20 mouse cellular contexts compared by ENCODE assay signal in the genomic region with DNA sequence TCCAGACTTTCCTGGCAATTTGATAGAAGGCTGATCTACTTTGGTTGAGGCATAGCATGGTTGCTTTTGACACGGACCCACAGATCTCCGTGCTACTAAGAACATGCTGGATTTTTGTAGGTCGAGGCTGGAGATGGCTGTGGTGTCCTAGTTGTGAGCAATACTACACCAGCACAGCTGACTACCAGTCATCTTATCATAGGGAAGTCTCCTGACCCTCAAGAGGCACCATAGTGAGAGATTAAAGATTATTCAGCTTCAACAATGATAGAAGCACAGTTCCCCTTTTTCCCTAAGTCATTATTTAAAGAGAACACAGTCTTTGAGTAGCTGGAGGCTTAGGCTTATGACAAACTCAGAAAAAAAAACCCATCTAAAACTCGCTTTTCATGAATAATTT.
DNase-seq lines count a peak whose midpoint lies in the region; ATAC-seq and TF ChIP-seq lines count a peak whose summit lies in the region.
"Had no signal": no experiment of that assay in that cellular context is flagged by ENCODE, and none has a peak within 500 bp of the region (broad histone marks: within the 10 kb centered on the region; RNA-seq: fewer than 3 reads in every experiment).

No protein-coding gene starts in this region.

- no peak overlapping the region for H3K4me2 ChIP-seq in forebrain, embryonic 12.5 days
- H3K4me2 ChIP-seq in forebrain, postnatal 0 days (ENCODE audit: low read depth): no peak overlapping the region
- H3K4me2 ChIP-seq: embryonic facial prominence, embryonic 12.5 days; forebrain, embryonic 13.5 days; forebrain, embryonic 15.5 days had no signal

- H3K9ac ChIP-seq in forebrain, embryonic 12.5 days: no peak overlapping the region
- no peak overlapping the region for H3K9ac ChIP-seq in forebrain, postnatal 0 days
- H3K9ac ChIP-seq in MEL (ENCODE audit: control insufficient read depth, low read depth, low read length, poor library complexity, severe bottlenecking): 0 out of 2 replicates have a peak overlapping the region, but pooled peaks have one; percentile 5
- H3K9ac ChIP-seq: embryonic facial prominence, embryonic 12.5 days; forebrain, embryonic 13.5 days; forebrain, embryonic 15.5 days had no signal

- no peak for TF ChIP-seq RAD21 in MEL (IDR thresholded peaks at IDR 0.05; ENCODE audit: low read depth, low read length)

- no peak for DNase-seq in forebrain, postnatal 0 days
- peak; percentile 5 for DNase-seq in 416B (ENCODE audit: low read depth)
- DNase-seq in MEL (ENCODE audit: low read depth, low spot score): peak; percentile 74
- no peak for DNase-seq in urinary bladder, postnatal 10 days (ENCODE audit: low spot score)
- DNase-seq: adrenal gland, adult 2 months; cerebellum, adult 11 months; cerebellum, adult 8-10 months; cerebellum, adult 9-11 months had no signal

- H3K4me3 ChIP-seq in forebrain, embryonic 12.5 days (replicated peaks): no peak overlapping the region
- H3K4me3 ChIP-seq in forebrain, postnatal 0 days (ENCODE audit: low read depth, low read length): no peak overlapping the region
- no peak overlapping the region for H3K4me3 ChIP-seq in MEL (ENCODE audit: control insufficient read depth in 1 of 2, insufficient read depth in 1 of 2, low read depth in 2 of 2, low read length in 2 of 2)
- H3K4me3 ChIP-seq: embryonic facial prominence, embryonic 10.5 days; embryonic facial prominence, embryonic 12.5 days; erythroblast, embryonic 14.5 days; forebrain, embryonic 10.5 days; forebrain, embryonic 13.5 days; forebrain, embryonic 15.5 days had no signal

- no peaks in the 10 kb centered on the region for H3K9me3 ChIP-seq in forebrain, embryonic 12.5 days
- no peaks in the 10 kb centered on the region for H3K9me3 ChIP-seq in forebrain, postnatal 0 days (ENCODE audit: low read length)
- H3K9me3 ChIP-seq in MEL (replicated peaks; ENCODE audit: insufficient read depth, low read length): no peaks in the 10 kb centered on the region
- H3K9me3 ChIP-seq: embryonic facial prominence, embryonic 10.5 days; embryonic facial prominence, embryonic 12.5 days; forebrain, embryonic 10.5 days; forebrain, embryonic 13.5 days; forebrain, embryonic 15.5 days; G1E had no signal

- WGBS in forebrain, embryonic 12.5 days: 95% methylated on average over 4 of the region's 4 CpGs
- WGBS in forebrain, postnatal 0 days: 93% methylated on average over 4 of the region's 4 CpGs

- H3K79me2 ChIP-seq in MEL (ENCODE audit: control insufficient read depth, insufficient read depth, low read length, poor library complexity): no peaks in the 10 kb centered on the region

- peak; percentile 87 to 95 for TF ChIP-seq EP300 in MEL (IDR thresholded peaks at IDR 0.05; ENCODE audit: low read depth in 1 of 2, low read length in 2 of 2)

- no peak for TF ChIP-seq CTCF in forebrain, postnatal 0 days (IDR thresholded peaks at IDR 0.05; ENCODE audit: low read depth)
- no peak for TF ChIP-seq CTCF in MEL (IDR thresholded peaks at IDR 0.05 in 2 of 3, conservative IDR thresholded peaks at IDR 0.05 in 1 of 3; ENCODE audit: control insufficient read depth in 1 of 3, insufficient read depth in 1 of 3, low read depth in 2 of 3, low read length in 3 of 3, poor library complexity in 1 of 3, severe bottlenecking in 1 of 3)

- TF ChIP-seq POLR2A in MEL (IDR thresholded peaks at IDR 0.05; ENCODE audit: control insufficient read depth in 1 of 2, insufficient read depth in 1 of 2, low read depth in 1 of 2, low read length in 2 of 2, poor library complexity in 1 of 2): no peak

- no peak for ATAC-seq in forebrain, embryonic 12.5 days (ENCODE audit: low FRiP score)
- ATAC-seq in forebrain, postnatal 0 days: no peak
- ATAC-seq in common myeloid progenitor, adult 5-6 weeks (replicated peaks; ENCODE audit: low read depth, poor library complexity, severe bottlenecking): 0 out of 2 replicates have a peak, but pooled peaks have one; percentile 25
- no peak for ATAC-seq in erythroblast, adult 5-6 weeks (replicated peaks; ENCODE audit: low FRiP score, poor library complexity, severe bottlenecking)
- ATAC-seq: CD4-positive, CD25-positive, alpha-beta regulatory T cell, adult 4 months; forebrain, embryonic 13.5 days; forebrain, embryonic 15.5 days had no signal

- no peaks in the 10 kb centered on the region for H3K4me1 ChIP-seq in forebrain, embryonic 12.5 days
- H3K4me1 ChIP-seq in forebrain, postnatal 0 days (ENCODE audit: insufficient read depth): no peaks in the 10 kb centered on the region
- peaks cover 21 to 29% of the 10 kb centered on the region in 2 experiments for H3K4me1 ChIP-seq in MEL (ENCODE audit: control insufficient read depth in 1 of 2, insufficient read depth in 2 of 2, low read length in 2 of 2)
- H3K4me1 ChIP-seq: embryonic facial prominence, embryonic 10.5 days; embryonic facial prominence, embryonic 12.5 days; forebrain, embryonic 10.5 days; forebrain, embryonic 13.5 days; forebrain, embryonic 15.5 days had no signal

- H3K27me3 ChIP-seq in forebrain, embryonic 12.5 days: no peaks in the 10 kb centered on the region
- no peaks in the 10 kb centered on the region for H3K27me3 ChIP-seq in forebrain, postnatal 0 days (ENCODE audit: insufficient read depth, low read length)
- no peaks in the 10 kb centered on the region for H3K27me3 ChIP-seq in MEL (ENCODE audit: control insufficient read depth in 1 of 2, insufficient read depth in 2 of 2, low read length in 2 of 2)
- H3K27me3 ChIP-seq: CH12.LX; embryonic facial prominence, embryonic 12.5 days; forebrain, embryonic 13.5 days; forebrain, embryonic 15.5 days had no signal

- H3K27ac ChIP-seq in forebrain, embryonic 12.5 days: peak overlapping the region; percentile 13; the same call in 1 of the 2 replicates
- no peak overlapping the region for H3K27ac ChIP-seq in forebrain, postnatal 0 days (ENCODE audit: low read depth, low read length)
- peak overlapping the region; percentile 66 for H3K27ac ChIP-seq in MEL (ENCODE audit: control insufficient read depth, low read depth, low read length)
- H3K27ac ChIP-seq: embryonic facial prominence, embryonic 10.5 days; embryonic facial prominence, embryonic 12.5 days; forebrain, embryonic 10.5 days; forebrain, embryonic 13.5 days; forebrain, embryonic 15.5 days had no signal

- H3K36me3 ChIP-seq in forebrain, embryonic 12.5 days (replicated peaks): peaks cover 53% of the 10 kb centered on the region
- peaks cover 60% of the 10 kb centered on the region for H3K36me3 ChIP-seq in forebrain, postnatal 0 days (ENCODE audit: insufficient read depth)
- peaks cover 0 to 30% of the 10 kb centered on the region in 2 experiments; a peak in 2 of 4 replicates for H3K36me3 ChIP-seq in MEL (ENCODE audit: control insufficient read depth in 1 of 2, insufficient read depth in 2 of 2, low read length in 2 of 2)
- H3K36me3 ChIP-seq: G1E had no signal

TF ChIP-seq in MEL, 35 proteins besides CTCF, POLR2A, EP300 and RAD21:
- TF ChIP-seq ZKSCAN1 (IDR thresholded peaks at IDR 0.05; ENCODE audit: low read depth, low read length) (no peak), SIN3A (IDR thresholded peaks at IDR 0.05; ENCODE audit: low read length) (peak; percentile 90), BHLHE40 (IDR thresholded peaks at IDR 0.05; ENCODE audit: borderline replicate concordance, low read depth, low read length) (peak; percentile 90), TCF12 (IDR thresholded peaks at IDR 0.05; ENCODE audit: low read depth, low read length) (peak; percentile 76), MXI1 (IDR thresholded peaks at IDR 0.05; ENCODE audit: low read depth, low read length) (0 out of 2 replicates have a peak, but pooled peaks have one; percentile 44), ETS1 (IDR thresholded peaks at IDR 0.05; ENCODE audit: low read depth, low read length) (peak; percentile 98), TBP (IDR thresholded peaks at IDR 0.05; ENCODE audit: low read depth, low read length) (0 out of 2 replicates have a peak, but pooled peaks have one; percentile 20), RCOR1 (IDR thresholded peaks at IDR 0.05; ENCODE audit: low read depth, low read length) (peak; percentile 84), HCFC1 (IDR thresholded peaks at IDR 0.05; ENCODE audit: low read depth, low read length) (peak; percentile 61), E2F4 (IDR thresholded peaks at IDR 0.05; ENCODE audit: borderline replicate concordance, low read depth, low read length) (no peak), POLR2AphosphoS2 (IDR thresholded peaks at IDR 0.05; ENCODE audit: low read length) (no peak), ZC3H11A (IDR thresholded peaks at IDR 0.05; ENCODE audit: low read depth, low read length) (no peak), ZNF384 (IDR thresholded peaks at IDR 0.05; ENCODE audit: low read depth, low read length) (peak; percentile 70; the same call in 1 of the 2 replicates), TAL1 (IDR thresholded peaks at IDR 0.05; ENCODE audit: low read length) (no peak), MEF2A (IDR thresholded peaks at IDR 0.05; ENCODE audit: extremely low read depth, insufficient replicate concordance, low read depth, low read length, poor library complexity, severe bottlenecking) (no peak), MAFK (IDR thresholded peaks at IDR 0.05; ENCODE audit: borderline replicate concordance, low read depth, low read length) (0 out of 2 replicates have a peak, but pooled peaks have one; percentile 25), GATA1 (IDR thresholded peaks at IDR 0.05; ENCODE audit: low read depth, low read length) (peak; percentile 97), KAT2A (conservative IDR thresholded peaks at IDR 0.05; ENCODE audit: low read depth, low read length) (peak; percentile 21; the same call in 1 of the 2 replicates), MAX (IDR thresholded peaks at IDR 0.05; ENCODE audit: low read length) (peak; percentile 54)

Comparison
In these comparisons a context has a peak if more than half of its experiments do, and no peak if none do; other contexts are left out.
1. DNase-seq: peak in 416B (single experiment) and MEL (single experiment); none in forebrain, postnatal 0 days (single experiment) and urinary bladder, postnatal 10 days (single experiment).